Mouse (Mus musculus) C2C12 (cell line): ENCODE data around the gene Nox3. TPM values are rescaled to one million over a fixed set of nuclear protein-coding genes. Genes with fewer than 3 reads are reported as not detected.

Source experiments
- H3K27me3 ChIP-seq: one replicate; pipeline ENCODE4 v1.6.1; 2011; ENCODE audit not compliant: control insufficient read depth, insufficient read depth, insufficient read length
- H3K36me3 ChIP-seq: one replicate; pipeline ENCODE4 v1.6.1; 2011; ENCODE audit not compliant: control insufficient read depth, insufficient read depth
- H3K4me3 ChIP-seq: one replicate; pipeline ENCODE4 v1.5.1; 2011; ENCODE audit warnings: mild to moderate bottlenecking, control low read depth; ENCODE audit not compliant: poor library complexity, insufficient read depth, severe bottlenecking
- H3K79me2 ChIP-seq: one replicate; pipeline ENCODE4 v1.6.1; 2011; ENCODE audit not compliant: control insufficient read depth, insufficient read depth
- H3K79me3 ChIP-seq: one replicate; pipeline ENCODE4 v1.6.1; 2011; ENCODE audit warnings: low read depth, control low read depth
- H3ac ChIP-seq: one replicate; pipeline ENCODE3; 2011; ENCODE audit warnings: low read depth; ENCODE audit not compliant: control insufficient read depth, insufficient read length
- CEBPB ChIP-seq: IDR thresholded peaks from one replicate; pipeline ENCODE4 v1.6.1; 2011; ENCODE audit warnings: low read depth, mild to moderate bottlenecking, control low read depth, moderate library complexity
- CTCF ChIP-seq: IDR thresholded peaks from one replicate; pipeline ENCODE4 v1.5.1; 2011; ENCODE audit not compliant: control insufficient read depth, insufficient read depth, insufficient read length
- FOSL1 ChIP-seq: IDR thresholded peaks from one replicate; pipeline ENCODE4 v1.8.0; 2011; ENCODE audit warnings: mild to moderate bottlenecking, low read length; ENCODE audit not compliant: poor library complexity, insufficient read depth, severe bottlenecking
- MAX ChIP-seq: IDR thresholded peaks from one replicate; pipeline ENCODE4 v1.6.1; 2011; ENCODE audit warnings: mild to moderate bottlenecking, control low read depth
- MYOD1 ChIP-seq: IDR thresholded peaks from one replicate; pipeline ENCODE4 v1.6.1; 2011; ENCODE audit warnings: low read depth; ENCODE audit not compliant: control insufficient read depth, insufficient read length
- MYOG ChIP-seq: IDR thresholded peaks from one replicate; pipeline ENCODE4 v1.6.1; 2011; ENCODE audit not compliant: control insufficient read depth, insufficient read length; ENCODE audit errors: extremely low read depth
- USF1 ChIP-seq: IDR thresholded peaks from one replicate; pipeline ENCODE4 v1.6.1; 2011; ENCODE audit warnings: low read depth, mild to moderate bottlenecking, control low read depth, moderate library complexity
- polyA plus RNA-seq: library from polyadenylated mRNA; unstranded; fragments of >200 nt; fragmentation: generic; extraction: Trizol; gene quantifications from one replicate; pipeline ENCODE4 v1.2.1, GENCODE M21; 2012; ENCODE audit warnings: missing spikeins

Nox3 gene
- polyA plus RNA-seq, 1 experiment, result not detected

GRCm38 (mm10) chr17:3702320-3702719 is 6.3 kb upstream of the Nox3 start:
- no peaks in the 10 kb centered on the region for H3K79me2 ChIP-seq
- no peaks in the 10 kb centered on the region for H3K79me3 ChIP-seq
- TF ChIP-seq FOSL1, result no peak
- no peak for TF ChIP-seq USF1
- no peak for TF ChIP-seq CEBPB
- no peak for TF ChIP-seq MYOG
- no peak for TF ChIP-seq MAX
- TF ChIP-seq MYOD1, result no peak
- TF ChIP-seq CTCF, result no peak
- H3K36me3 ChIP-seq, result no peaks in the 10 kb centered on the region
- no peak overlapping the region for H3ac ChIP-seq
- H3K27me3 ChIP-seq, result no peaks in the 10 kb centered on the region
- no peak overlapping the region for H3K4me3 ChIP-seq

GRCm38 (mm10) chr17:3692817-3693216 is 3.2 kb downstream of the Nox3 start:
- TF ChIP-seq USF1, result no peak
- TF ChIP-seq FOSL1, result no peak
- TF ChIP-seq CTCF, result no peak
- TF ChIP-seq CEBPB, result no peak
- no peaks in the 10 kb centered on the region for H3K27me3 ChIP-seq
- no peak overlapping the region for H3K4me3 ChIP-seq
- no peaks in the 10 kb centered on the region for H3K79me2 ChIP-seq
- no peak overlapping the region for H3ac ChIP-seq
- H3K36me3 ChIP-seq, result no peaks in the 10 kb centered on the region
- no peaks in the 10 kb centered on the region for H3K79me3 ChIP-seq

- Histone ChIP-seq H3K79me2 (no peaks in the 10 kb centered on the region), H3ac (no peak overlapping the region), H3K4me3 (no peak overlapping the region), H3K36me3 (no peaks in the 10 kb centered on the region), H3K79me3 (no peaks in the 10 kb centered on the region), H3K27me3 (no peaks in the 10 kb centered on the region)
- no peak for TF ChIP-seq MYOD1
- no peak for TF ChIP-seq MAX
- TF ChIP-seq FOSL1, result no peak
- no peak for TF ChIP-seq CTCF
- TF ChIP-seq USF1, result no peak
- TF ChIP-seq CEBPB, result no peak
- no peak for TF ChIP-seq MYOG
Measured at GRCm38 (mm10) chr17:3690499-3691258, 5.4 kb downstream of the Nox3 start.

GRCm38 (mm10) chr17:3683662-3684061 is 12.4 kb downstream of the Nox3 start:
- no peak overlapping the region for H3K4me3 ChIP-seq
- no peak for TF ChIP-seq CTCF
- TF ChIP-seq USF1, result no peak
- TF ChIP-seq MYOG, result no peak
- no peak for TF ChIP-seq MAX
- TF ChIP-seq MYOD1, result no peak
- no peak for TF ChIP-seq FOSL1
- no peak for TF ChIP-seq CEBPB

GRCm38 (mm10) chr17:3669226-3669625 is 26.8 kb downstream of the Nox3 start:
- Histone ChIP-seq H3ac (no peak overlapping the region), H3K79me3 (no peaks in the 10 kb centered on the region), H3K79me2 (no peaks in the 10 kb centered on the region), H3K36me3 (no peaks in the 10 kb centered on the region), H3K4me3 (no peak overlapping the region), H3K27me3 (no peaks in the 10 kb centered on the region)
- TF ChIP-seq MYOD1 (no peak), MAX (no peak), USF1 (no peak), CEBPB (no peak), FOSL1 (no peak)

More at GRCm38 (mm10) chr17:3683662-3684061, 12.4 kb downstream of the Nox3 start:
- Histone ChIP-seq H3K36me3 (no peaks in the 10 kb centered on the region), H3K79me3 (no peaks in the 10 kb centered on the region), H3ac (no peak overlapping the region), H3K27me3 (no peaks in the 10 kb centered on the region), H3K79me2 (no peaks in the 10 kb centered on the region)

- H3K79me2 ChIP-seq, result no peaks in the 10 kb centered on the region
- no peaks in the 10 kb centered on the region for H3K36me3 ChIP-seq
- H3ac ChIP-seq, result no peak overlapping the region
- H3K79me3 ChIP-seq, result no peaks in the 10 kb centered on the region
- H3K4me3 ChIP-seq, result no peak overlapping the region
- H3K27me3 ChIP-seq, result no peaks in the 10 kb centered on the region
- TF ChIP-seq CTCF (no peak), MAX (no peak), USF1 (no peak), MYOD1 (no peak), CEBPB (no peak), FOSL1 (no peak), MYOG (no peak)
Measured at GRCm38 (mm10) chr17:3667287-3667686, 28.8 kb downstream of the Nox3 start.
